Mouse (Mus musculus): ENCODE data around the gene Cadps. TPM values are rescaled to one million over a fixed set of nuclear protein-coding genes. Genes with fewer than 3 reads are reported as not detected.
"Not testable (repeated sequence)": the region's sequence is repeated elsewhere in the genome, so short reads cannot be mapped to it uniquely, and the experiment has no call there.

Gene Cadps
- total RNA-seq, 2 experiments from 2014 or later, result 15.5 to 19.8 TPM

DNA sequence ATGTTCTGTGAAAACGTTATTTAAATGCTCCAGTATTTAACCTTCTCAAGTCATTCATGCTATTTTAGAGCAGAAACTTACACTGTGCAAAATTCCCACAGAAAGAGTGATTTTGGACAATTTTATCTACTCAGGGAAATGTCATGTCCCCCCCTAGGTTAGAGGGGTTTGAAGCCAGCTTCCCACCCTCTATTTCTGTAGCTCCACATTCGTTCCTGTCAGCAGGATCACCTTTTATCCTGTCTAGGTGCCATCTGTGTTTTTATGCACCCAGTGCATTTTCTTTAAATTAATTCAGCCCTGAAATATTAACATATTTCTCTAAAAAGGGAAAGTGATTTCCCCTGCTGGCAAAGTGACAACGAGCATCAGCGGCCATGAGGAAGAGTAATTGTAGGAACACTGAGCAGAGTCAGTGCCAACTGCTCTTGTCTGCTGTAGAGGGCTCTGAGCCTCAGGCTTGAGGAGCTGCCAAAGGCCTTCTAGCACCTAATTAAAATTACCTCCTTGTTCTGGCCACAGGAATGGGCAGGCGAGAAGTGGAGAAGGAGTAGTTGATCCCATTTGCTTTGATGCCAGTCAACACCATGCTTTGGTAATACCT lies 230.3 kb downstream of the Cadps start:
- no peak for DNase-seq (ENCODE audit: low spot score in 2 of 2)

GRCm38 (mm10) chr14:12591829-12592228 lies 231.1 kb downstream of the Cadps start:
- DNase-seq (ENCODE audit: low spot score in 2 of 2), result no peak

DNA sequence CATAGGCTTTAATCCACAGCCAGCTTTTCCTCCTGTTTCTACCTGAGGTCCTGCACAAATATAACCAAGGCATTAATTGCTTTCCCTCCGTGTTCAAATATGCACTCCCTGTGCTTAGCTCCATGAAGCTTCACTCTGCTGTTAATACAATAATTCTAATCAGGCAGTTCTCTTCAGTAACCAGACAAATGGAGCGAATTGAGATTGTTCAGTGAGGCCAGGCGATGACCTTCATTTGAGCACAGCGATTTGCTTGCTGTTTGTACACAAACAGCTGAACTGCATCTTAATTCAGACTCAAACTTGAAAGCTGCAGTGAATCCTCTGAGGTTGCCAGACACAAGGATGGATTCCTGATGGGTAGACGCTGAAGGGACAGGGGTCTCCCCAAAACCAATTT lies 239.3 kb downstream of the Cadps start:
- no peak for DNase-seq (ENCODE audit: low spot score in 2 of 2)

DNA sequence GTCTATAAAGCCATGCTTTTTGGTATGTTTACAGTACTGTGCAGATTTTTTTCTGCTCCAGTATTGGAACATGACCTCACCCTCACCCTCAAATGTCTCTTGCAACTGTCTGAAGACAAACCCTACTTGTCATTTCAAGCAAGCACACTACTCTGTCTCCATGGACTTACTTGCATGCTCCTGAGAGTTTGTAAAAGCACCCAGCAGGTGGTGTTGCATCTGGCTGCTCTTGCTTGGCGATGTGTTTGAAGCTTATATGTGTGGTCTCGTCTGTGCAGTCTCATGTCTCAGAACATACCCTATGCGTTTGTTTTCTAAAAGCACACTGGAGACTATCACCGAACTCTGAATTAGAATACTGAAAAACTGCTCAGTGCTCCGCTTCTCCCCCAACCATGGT lies 241.2 kb downstream of the Cadps start:
- DNase-seq (ENCODE audit: low spot score in 2 of 2), result no peak

DNA sequence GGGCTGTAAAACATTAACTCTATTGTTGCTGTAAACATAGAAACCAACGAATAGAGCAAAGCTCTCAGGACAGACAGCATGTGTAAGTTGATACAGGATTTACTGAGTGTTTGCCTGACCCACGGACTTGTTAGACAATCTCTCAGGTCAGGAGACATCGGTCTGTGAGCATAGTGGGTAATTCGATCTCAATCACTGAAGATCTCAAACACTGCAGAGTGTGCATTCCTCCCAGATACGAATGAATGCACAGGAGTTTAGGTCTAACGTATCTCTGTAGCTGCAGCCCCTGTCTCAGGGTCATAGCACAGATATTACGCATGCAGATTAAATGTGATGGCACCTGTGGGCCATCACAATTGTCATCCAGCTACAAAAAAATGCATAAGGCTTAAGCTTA lies 242.1 kb downstream of the Cadps start:
- DNase-seq (ENCODE audit: low spot score in 2 of 2), result no peak

DNA sequence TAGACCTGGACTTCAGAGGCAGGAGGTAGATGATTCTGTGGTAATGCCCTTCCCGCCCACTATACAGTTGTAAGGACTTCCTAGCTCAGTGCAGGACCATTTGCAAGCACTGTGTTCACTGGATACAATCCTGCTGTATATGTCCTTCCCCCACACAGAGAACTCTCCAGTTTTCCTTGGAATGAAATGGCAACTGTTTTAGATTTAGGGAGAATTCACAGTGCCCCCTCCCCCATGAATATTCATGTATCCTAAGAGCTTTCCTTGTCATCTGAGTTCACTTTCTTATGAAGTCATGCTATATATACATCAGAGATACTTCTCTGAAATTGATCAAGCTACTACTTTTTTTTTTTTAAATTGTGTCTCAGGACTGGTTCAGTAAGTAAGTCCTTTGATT lies 244.7 kb downstream of the Cadps start:
- no peak for DNase-seq (ENCODE audit: low spot score in 2 of 2)

DNA sequence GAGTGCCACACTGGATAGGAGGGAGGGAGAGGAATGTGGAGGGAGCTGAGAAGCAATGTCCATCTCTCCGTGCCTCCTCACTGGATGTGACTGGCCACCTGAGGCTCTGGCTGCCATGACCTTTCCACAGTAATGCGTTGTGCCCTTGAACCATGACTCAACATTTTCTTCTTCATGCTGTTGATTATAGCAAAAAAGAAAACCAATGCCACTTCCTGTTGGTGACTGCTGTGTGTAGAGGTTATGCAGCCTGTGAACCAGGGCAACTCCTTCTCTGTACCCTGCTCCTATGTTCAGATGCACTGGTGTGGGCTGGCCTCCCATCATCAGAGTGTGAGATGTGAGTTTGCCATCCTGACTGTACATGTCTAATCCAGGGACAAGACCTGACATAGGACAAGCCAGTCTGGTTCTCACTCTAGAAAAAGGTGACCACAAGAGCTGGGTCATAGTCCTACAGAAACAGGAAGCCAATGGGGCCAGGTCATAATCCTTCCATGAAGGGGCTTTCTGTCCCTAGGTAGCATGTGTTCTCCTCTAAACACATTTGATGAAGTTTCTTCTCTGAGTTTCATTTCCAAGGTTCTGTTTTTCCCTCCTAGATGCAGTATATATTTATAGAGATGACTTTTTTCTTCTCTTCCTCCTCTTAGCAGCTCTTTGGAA lies 245.3 kb downstream of the Cadps start:
- no peak for DNase-seq (ENCODE audit: low spot score in 2 of 2)

DNA sequence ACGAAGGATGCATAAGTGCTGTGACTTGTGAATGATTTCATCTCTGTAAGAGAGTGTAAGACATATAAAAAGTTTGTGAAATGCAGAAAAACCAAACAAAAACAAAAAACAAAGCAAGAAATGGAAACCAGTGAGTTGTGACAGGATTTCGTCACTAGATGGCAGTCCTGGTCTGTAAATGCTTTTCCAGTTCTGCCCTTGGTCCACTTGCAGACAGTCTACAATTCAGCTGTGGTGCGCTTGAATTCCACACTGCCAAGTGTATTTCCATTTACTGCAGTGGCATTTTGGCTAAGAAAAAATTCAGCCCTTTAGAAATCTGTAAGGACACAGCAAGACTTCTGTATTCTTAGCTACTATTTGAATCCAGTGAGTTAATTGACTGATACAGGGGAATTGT lies 247.8 kb downstream of the Cadps start:
- peak in 1 of 2 experiments; percentile 4 for DNase-seq (ENCODE audit: low spot score in 2 of 2)

DNA sequence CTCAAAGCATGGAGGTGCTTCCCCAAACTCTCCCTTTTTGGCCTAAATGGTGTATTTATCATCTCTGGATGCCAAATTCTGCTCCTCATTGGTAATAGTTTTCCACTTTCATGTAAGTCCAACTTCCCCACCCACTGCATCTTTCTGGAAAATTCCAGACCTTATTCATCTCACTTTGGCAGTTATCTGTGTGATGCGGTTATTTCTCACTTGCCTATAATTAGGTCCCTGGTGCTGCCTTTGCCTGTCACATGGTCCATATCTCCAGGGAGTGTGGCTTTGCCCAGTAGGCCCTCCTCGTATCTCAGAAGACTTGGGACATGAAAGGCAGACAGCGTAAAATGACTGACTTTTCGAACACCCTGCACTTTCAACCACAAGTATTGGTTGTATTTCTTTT lies 248.5 kb downstream of the Cadps start:
- no peak for DNase-seq (ENCODE audit: low spot score in 2 of 2)

- not testable (repeated sequence) for DNase-seq (ENCODE audit: low spot score in 2 of 2)
Measured at GRCm38 (mm10) chr14:12561730-12562129, 261.1 kb downstream of the Cadps start.

- no peak for DNase-seq (ENCODE audit: low spot score in 2 of 2)
Measured at GRCm38 (mm10) chr14:12560233-12560577, 262.7 kb downstream of the Cadps start.

GRCm38 (mm10) chr14:12559574-12560232 lies 263.2 kb downstream of the Cadps start:
- no peak for DNase-seq (ENCODE audit: low spot score in 2 of 2)

DNA sequence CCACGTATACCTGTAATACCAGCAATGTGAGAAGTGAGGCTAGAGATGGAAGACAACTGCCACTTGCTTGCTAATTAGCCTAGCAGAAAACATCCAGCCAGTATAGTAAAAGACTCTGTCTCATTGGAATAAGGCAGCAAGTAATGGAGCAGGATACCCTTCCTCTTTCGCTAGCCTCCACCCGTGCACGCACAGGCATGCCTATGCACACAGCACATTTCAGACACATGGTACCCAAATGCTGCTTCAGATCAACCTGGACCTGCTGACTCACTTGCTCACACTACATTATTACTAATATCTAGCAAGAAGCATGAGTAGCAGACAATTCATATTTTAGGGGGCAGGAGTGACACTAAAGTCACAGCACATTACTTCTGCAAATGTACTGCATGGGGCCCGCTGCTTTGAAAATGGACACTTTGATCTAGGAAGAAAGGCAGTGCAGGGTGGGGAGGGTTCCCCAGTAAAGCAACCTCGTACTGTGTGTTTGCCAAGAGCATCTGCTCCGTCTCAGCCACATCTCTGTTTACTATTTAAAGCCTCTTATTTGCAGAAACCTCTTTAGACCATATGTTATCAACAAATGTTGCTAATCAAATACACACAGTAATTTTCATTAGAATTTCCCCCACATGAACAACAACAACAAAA lies 263.8 kb downstream of the Cadps start:
- no peak for DNase-seq (ENCODE audit: low spot score in 2 of 2)

DNA sequence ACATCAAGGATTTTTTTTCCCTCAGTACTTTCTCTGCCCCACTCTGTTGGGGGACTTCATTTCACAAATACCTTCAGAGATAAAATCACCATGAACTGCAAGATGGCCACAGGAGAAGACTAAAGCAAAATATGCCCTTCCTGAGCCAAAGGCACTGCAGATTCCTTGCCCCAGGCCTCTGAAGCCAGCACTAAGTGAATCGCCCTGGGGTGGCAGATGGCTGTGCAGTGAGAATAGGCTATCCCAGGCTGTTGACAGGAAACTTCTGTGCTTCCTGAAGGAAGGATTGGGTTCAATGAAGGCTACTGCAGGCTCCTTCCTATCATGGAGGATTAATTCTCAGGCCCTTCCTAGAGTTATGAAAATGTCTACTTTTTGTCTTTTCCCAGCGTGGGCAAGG lies 268.4 kb downstream of the Cadps start:
- no peak for DNase-seq (ENCODE audit: low spot score in 2 of 2)

DNA sequence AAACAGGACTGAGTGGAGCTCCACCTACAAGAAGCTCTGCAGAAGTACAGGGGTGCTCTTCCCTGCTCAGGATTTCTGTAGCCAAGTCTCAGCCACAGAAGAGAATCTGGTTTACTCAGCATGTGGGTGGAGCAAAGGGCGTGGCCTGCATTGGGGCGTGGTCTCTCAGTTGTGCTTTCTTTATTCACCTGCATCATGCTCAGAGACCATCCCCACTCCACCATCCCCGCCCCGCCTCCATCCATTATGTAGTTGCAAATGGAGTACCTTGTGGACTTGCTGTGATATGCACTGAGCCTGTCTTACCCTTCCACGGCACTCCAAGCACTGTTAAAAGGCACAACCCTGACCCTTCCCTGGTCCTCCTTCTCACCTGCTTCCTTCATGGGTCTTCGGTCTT lies 271.5 kb downstream of the Cadps start:
- no peak for DNase-seq (ENCODE audit: low spot score in 2 of 2)

- DNase-seq (ENCODE audit: low spot score in 2 of 2), result no peak
Measured at GRCm38 (mm10) chr14:12550931-12551330, 271.9 kb downstream of the Cadps start.

- DNase-seq (ENCODE audit: low spot score in 2 of 2), result no peak
Measured at GRCm38 (mm10) chr14:12549290-12549689, 273.6 kb downstream of the Cadps start.

DNA sequence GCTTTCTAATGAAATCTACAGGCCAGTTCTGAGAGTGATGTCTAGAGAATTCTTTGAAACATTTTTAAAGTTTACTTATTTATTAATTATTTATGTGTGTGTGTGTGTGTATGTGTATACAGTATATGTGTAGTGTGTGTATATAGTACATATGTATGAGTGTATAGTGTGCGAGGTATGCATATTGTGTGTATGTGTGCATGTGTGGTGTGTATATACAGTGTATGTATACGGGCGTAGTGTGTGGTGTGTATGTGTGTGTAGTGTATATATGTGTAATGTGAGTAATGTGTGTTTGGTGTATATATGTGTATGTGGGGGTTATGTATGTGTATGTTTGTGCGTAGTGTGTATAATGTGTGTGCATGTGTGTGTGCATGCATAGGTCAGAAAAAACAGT lies 275.4 kb downstream of the Cadps start:
- no peak for DNase-seq (ENCODE audit: low spot score in 2 of 2)

GRCm38 (mm10) chr14:12541733-12542132 lies 281.1 kb downstream of the Cadps start:
- DNase-seq (ENCODE audit: low spot score in 2 of 2), result no peak

- no peak for DNase-seq (ENCODE audit: low spot score in 2 of 2)
Measured at GRCm38 (mm10) chr14:12539071-12539470, 283.8 kb downstream of the Cadps start.

- no peak for DNase-seq (ENCODE audit: low spot score in 2 of 2)
Measured at GRCm38 (mm10) chr14:12531101-12531500, 291.8 kb downstream of the Cadps start.

DNA sequence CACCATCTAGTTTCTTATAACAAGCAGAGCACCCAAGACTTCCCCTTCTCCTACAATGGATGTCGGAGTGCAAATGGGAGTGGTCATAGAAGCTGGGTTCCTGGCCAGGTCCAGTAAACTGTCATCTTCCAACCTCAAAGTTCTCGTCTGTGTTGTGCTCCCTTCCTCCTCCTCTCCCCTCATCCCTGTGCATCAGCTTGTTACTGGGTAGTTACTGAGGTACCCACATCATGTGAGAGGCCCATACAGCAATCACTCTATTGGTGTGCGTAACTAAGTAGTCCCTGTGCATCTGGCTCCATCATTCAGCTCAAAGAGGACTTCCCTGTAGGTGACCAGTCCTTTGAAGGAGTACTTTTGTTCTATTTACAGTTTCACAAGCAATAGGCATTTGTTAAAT lies 292.3 kb downstream of the Cadps start:
- DNase-seq (ENCODE audit: low spot score in 2 of 2), result no peak
